Mouse (Mus musculus): ENCODE measurements around the gene Plin4. TPM values are rescaled to one million over a fixed set of nuclear protein-coding genes. Genes with fewer than 3 reads are reported as not detected.

The Plin4 gene
- 5.8 and 9.5 TPM in 2 replicates for polyA plus RNA-seq (2012; rRNA removed; ENCODE audit: low replicate concordance)

DNA sequence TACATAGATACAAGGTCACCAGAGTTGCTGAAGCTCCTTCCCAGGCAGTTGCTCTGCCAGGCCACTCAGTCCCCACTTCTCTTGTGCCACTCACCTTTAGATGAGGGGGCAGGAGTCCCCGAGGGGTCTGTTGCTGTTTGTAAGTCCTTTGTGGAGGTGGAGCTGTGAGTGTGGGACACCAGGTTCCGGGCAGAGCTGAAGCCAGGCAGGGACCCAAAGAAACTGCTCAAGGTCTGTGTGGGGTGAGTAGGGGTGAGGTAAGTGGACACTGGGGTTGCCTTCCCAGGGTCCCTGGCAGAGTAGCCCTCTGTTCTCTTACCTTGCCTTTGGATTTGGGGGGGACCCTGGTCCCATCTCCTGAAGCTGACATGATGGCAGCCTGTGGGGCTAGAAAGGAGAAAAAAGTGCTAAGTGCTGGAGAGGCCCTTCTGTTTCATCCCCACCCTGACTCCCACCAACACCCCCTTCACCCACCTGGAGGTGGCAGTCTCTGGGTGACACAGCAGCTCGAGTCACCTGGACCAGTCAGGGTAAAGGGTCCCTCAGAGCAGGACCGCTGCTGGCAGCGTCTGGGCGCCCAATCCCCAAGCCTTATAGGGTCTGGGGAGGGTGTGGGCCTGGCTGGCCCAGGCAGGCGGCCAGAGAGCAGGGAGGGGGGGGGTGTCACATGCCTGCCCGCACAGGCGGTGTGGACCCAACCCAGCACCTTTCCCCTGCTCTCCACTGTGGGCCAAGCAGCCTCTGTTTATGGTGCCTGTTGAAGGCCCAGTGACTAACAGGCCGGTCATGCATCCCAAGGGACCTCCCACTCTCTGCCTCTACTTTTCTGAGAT lies at the start of gene Plin4:
TSS of gene Plin4 (minus strand) at position 585 of the 833 bp plus-strand sequence.

DNA sequence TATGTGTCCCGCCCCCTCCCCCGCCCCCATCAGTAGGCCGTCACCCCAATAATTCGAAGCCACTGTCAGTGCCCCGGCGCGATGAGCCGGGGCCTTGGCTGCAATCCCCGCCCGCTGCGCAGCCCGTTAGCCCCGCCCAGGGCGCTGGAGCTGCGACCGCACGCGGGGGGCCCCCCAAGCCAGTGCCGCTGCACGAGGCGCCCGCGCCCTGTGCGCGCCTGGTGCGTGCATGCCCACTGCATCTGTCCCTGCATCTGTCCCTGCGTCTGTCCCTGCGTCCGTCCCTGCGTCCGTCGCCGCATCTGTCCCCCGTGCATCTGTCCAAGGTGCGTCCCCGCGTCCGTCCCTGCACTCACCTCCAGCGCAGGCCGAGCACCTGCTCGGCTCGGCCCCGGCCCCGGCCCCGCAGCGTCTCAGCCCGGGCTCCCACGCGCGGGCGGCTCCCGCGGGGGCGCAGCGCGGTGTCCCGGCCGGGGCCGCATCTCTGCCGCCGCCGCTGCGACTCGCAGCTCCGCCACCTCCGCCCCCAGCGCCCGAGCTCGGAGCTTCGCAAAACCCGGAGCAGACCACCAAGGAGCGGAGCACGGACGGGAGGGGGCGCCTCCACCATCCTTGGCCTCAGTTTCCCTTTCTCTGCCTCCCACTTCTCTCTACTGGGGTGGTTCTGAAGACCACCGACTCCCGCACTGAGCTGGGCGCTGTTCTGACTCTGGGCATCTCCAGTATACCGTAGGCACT lies 30.4 kb upstream of the Plin4 start, which contains the start of gene Sema6b:
TSS of gene Sema6b (minus strand) at position 486 of the 738 bp plus-strand sequence.

DNA sequence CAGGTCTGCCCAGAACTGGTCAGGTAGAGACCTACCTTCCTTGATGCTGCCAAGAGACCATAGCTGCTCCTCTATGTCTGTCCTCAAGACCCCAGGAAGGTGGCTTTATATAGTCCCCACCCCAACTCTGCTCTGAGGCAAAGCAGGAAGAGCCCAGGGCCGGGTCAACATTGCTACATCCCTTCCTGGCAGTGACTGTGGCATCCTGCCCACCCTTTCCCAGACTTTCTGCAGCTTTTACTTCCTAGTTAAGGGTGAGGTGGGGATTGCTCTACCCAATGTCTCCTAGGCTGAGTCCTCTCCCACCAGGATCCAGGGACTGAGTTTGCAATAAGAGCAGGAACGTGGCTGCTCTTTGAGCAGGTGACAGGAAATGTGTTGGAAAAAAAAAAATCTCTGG lies 12.2 kb upstream of the Plin4 start, which contains the start of gene Lrg1:
TSS of gene Lrg1 (minus strand) at position 176 of the 400 bp plus-strand sequence.

DNA sequence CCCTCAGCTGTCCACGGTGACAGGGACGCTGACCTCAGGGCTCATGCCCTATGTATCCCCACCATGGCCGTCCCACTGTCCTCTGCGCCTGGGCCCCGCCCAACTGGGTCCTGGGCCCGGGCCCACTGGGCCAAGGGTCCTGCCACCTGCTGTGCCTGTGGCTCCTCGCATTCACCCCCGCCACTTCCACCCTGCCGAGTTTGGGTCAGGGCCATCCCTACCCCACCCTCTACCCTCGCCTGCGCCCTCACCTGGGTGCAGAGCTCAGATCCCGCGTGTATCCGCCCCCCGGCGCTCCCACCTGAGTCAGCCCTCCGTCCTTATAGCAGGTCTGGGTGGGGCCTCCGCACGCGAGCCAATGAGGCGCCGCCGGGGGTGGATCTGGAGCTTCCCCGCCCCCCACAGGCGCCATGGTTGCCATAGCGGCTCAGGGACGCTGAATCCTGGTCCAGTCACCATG lies 7.7 kb upstream of the Plin4 start, which contains the start of gene Plin5:
TSS of gene Plin5 (minus strand) at position 346 of the 460 bp plus-strand sequence.

DNA sequence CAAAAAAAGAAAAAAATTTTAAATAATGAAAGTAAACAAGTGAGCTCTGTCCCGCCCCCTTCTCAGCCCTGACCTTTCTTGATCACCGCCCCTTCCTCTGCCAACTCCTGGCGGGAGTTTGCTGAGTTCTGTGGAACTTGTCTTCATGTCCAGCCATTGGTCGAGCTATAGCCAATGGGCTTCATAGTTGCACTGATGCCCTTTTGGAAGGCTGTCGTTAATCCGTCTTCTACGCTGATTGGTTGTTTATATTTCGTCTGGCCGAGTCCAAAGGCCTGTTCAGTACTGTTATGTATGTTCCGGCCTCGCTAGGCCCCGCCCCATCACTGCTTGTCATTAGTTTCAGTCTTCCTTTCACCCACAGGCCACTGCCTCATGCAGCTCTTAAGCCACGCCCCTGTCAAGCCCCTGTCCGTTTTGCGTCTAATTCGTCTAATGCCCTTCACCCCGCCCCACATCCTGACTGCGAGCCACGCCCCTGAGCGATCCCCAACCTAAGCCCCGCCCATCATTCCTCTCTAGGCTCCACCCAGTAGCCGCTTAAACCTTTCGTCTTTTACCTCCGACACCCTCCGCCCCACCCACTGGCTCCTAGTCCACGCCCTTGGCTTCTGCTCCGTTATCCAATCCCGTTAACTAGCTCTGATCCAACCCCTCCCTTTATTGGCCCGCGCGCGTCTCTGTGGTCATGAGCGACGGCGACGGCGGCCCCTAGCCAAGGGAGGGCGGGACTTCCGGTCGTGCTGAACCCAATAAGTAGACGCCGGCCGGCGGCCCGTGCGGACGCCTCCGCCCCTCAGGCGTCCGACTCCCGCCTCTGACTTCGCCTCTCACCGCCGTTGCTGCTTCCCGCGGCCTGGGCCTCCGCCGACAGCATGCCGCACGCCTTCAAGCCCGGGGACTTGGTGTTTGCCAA lies 30.5 kb downstream of the Plin4 start, which contains the start of gene Hdgfl2:
TSS of gene Hdgfl2 (plus strand) at position 755 of the 916 bp plus-strand sequence.

DNA sequence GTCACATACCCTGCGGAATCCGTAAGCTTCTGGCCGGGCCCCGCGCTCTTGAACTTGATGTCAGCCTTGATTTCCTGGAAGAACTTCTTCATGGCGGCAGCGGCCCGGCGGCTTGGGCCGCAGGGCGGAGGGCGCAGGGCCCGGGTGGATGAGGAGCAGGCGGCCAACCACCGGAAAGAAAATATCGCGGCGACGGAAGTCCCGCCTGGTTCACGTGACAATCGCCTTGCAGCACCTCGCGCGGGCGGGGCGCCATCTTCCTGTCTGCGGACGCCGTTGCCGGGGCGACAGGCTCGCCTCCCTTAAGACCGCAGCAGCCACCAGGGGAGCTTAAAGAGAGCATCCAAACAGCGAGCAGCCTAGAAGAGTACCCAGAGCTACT lies 34.8 kb downstream of the Plin4 start, which contains the start of gene Ubxn6:
TSS of gene Ubxn6 (minus strand) at position 202 of the 382 bp plus-strand sequence.

Other genes starting within 250 kb of the Plin4 start
- gene Zfp119a, start 230.9 kb downstream of the Plin4 start, polyA plus RNA-seq (2012; rRNA removed; ENCODE audit: low replicate concordance), result not detected in 2 replicates
- 0.09 and 0.28 TPM in 2 replicates for gene Zfp959, start 217.7 kb downstream of the Plin4 start, polyA plus RNA-seq (2012; rRNA removed; ENCODE audit: low replicate concordance)
- gene Zfp119b, start 160.3 kb downstream of the Plin4 start, polyA plus RNA-seq (2012; rRNA removed; ENCODE audit: low replicate concordance), result 0.12 TPM in 1 of 2 replicates, not detected in the other
- 6.0 and 12.4 TPM in 2 replicates for gene Ebi3, start 157.2 kb downstream of the Plin4 start, polyA plus RNA-seq (2012; rRNA removed; ENCODE audit: low replicate concordance)
- gene Yju2, start 150.7 kb downstream of the Plin4 start, polyA plus RNA-seq (2012; rRNA removed; ENCODE audit: low replicate concordance), result 4.0 and 4.3 TPM in 2 replicates
- gene Shd, start 139.3 kb downstream of the Plin4 start, polyA plus RNA-seq (2012; rRNA removed; ENCODE audit: low replicate concordance), result 1.9 and 3.2 TPM in 2 replicates
- gene Fsd1, start 123.3 kb downstream of the Plin4 start, polyA plus RNA-seq (2012; rRNA removed; ENCODE audit: low replicate concordance), result 1.6 and 1.7 TPM in 2 replicates
- 96.5 and 192 TPM in 2 replicates for gene Stap2, start 104.2 kb downstream of the Plin4 start, polyA plus RNA-seq (2012; rRNA removed; ENCODE audit: low replicate concordance)
- 166 and 484 TPM in 2 replicates for gene Mpnd, start 104.1 kb downstream of the Plin4 start, polyA plus RNA-seq (2012; rRNA removed; ENCODE audit: low replicate concordance)
- gene Sh3gl1, start 73.2 kb downstream of the Plin4 start, polyA plus RNA-seq (2012; rRNA removed; ENCODE audit: low replicate concordance), result 73.4 and 86.3 TPM in 2 replicates
- 2.9 and 3.3 TPM in 2 replicates for gene Chaf1a, start 69.4 kb downstream of the Plin4 start, polyA plus RNA-seq (2012; rRNA removed; ENCODE audit: low replicate concordance)
- gene Ubxn6, start 34.8 kb downstream of the Plin4 start, polyA plus RNA-seq (2012; rRNA removed; ENCODE audit: low replicate concordance), result 47.8 and 66.0 TPM in 2 replicates
- gene Hdgfl2, start 30.2 kb downstream of the Plin4 start, polyA plus RNA-seq (2012; rRNA removed; ENCODE audit: low replicate concordance), result 17.7 and 37.4 TPM in 2 replicates
- gene Plin5, start 7.8 kb upstream of the Plin4 start, polyA plus RNA-seq (2012; rRNA removed; ENCODE audit: low replicate concordance), result 0.37 and 0.41 TPM in 2 replicates
- 22.8 and 28.2 TPM in 2 replicates for gene Lrg1, start 12.2 kb upstream of the Plin4 start, polyA plus RNA-seq (2012; rRNA removed; ENCODE audit: low replicate concordance)
- gene Sema6b, start 30.5 kb upstream of the Plin4 start, polyA plus RNA-seq (2012; rRNA removed; ENCODE audit: low replicate concordance), result 7.6 and 19.5 TPM in 2 replicates
- 5.9 and 6.6 TPM in 2 replicates for gene Tnfaip8l1, start 52.7 kb upstream of the Plin4 start, polyA plus RNA-seq (2012; rRNA removed; ENCODE audit: low replicate concordance)
- 97.9 and 103 TPM in 2 replicates for gene Mydgf, start 74.1 kb upstream of the Plin4 start, polyA plus RNA-seq (2012; rRNA removed; ENCODE audit: low replicate concordance)
- 29.2 and 43.7 TPM in 2 replicates for gene Dpp9, start 109.1 kb upstream of the Plin4 start, polyA plus RNA-seq (2012; rRNA removed; ENCODE audit: low replicate concordance)
- 16.4 and 18.8 TPM in 2 replicates for gene Fem1a, start 147.0 kb upstream of the Plin4 start, polyA plus RNA-seq (2012; rRNA removed; ENCODE audit: low replicate concordance)
- gene Ticam1, start 167.0 kb upstream of the Plin4 start, polyA plus RNA-seq (2012; rRNA removed; ENCODE audit: low replicate concordance), result 73.3 and 108 TPM in 2 replicates
- 103 and 238 TPM in 2 replicates for gene Plin3, start 183.1 kb upstream of the Plin4 start, polyA plus RNA-seq (2012; rRNA removed; ENCODE audit: low replicate concordance)
- not detected in 2 replicates for gene Arrdc5, start 190.5 kb upstream of the Plin4 start, polyA plus RNA-seq (2012; rRNA removed; ENCODE audit: low replicate concordance)
- 9.4 and 14.0 TPM in 2 replicates for gene Uhrf1, start 193.5 kb upstream of the Plin4 start, polyA plus RNA-seq (2012; rRNA removed; ENCODE audit: low replicate concordance)
- 18.6 and 24.8 TPM in 2 replicates for gene Kdm4b, start 216.3 kb upstream of the Plin4 start, polyA plus RNA-seq (2012; rRNA removed; ENCODE audit: low replicate concordance)